Mouse (Mus musculus): ENCODE measurements at regions not wholly inside any gene's neighbourhood (a gene's known extent, or its start where the extent isn't known, plus 50 kb on each side); places are given as distances from the start of the nearest gene placed in this dataset.

DNA sequence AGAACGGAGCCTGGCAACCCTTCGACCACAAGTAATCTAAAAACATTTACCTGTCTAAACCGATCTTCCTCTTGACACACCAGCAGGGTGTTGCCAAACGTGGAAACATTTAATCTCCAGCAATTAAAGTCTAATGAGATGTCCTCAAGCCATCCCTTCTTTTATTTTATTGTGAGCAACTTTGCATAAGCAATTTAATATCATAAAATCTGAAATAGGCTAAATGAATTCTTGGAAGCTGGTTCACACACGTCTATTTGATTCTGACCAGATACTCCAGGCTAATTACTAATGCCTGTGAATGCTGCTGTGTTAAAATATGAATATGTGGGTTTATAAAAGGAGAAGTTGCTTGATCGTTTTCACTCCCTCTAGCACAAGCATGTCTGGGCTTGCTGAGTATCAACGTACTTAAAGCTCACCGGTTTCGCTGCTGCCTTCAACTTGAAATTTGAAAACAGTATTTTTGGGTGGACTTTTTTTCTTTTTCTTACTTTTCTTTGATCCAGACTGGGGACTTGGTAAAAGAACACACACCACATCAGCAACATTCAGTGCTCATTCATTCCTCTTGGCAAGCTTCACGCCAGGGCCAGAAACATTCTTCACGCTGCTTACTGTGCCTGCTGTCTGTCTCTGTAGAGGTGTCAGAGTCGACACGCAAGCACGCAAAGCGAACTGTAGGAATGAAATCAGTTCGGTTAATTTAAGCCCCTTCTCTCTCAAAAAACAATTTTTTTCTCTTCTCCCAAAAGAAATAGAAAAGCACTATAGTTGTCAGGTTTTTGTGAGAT lies 194.4 kb downstream of the Npr3 start:
- no peak for DNase-seq (ENCODE audit: low read depth)

GRCm38 (mm10) chr15:11701246-11701645 lies 205.8 kb downstream of the Npr3 start:
- no peak for DNase-seq (ENCODE audit: low read depth)

DNA sequence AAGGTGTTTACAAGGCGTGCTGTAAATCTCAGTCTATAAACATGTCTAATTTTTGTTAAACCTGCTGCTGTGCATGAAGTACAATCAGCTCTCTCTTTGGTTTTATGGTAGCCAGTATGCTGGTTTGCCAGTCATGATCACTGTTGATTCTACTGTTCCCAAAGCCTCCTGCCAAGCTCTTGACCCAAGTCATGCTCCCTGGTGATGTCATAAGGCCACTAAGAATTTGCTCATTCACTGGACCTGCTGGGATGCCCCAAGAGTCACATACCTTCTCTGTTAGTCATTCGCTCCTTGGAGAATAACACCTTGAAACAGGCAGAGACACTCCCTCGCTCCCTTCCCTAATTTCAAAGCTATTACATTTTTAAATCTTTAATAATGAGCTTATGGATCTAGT lies 207.2 kb downstream of the Npr3 start:
- DNase-seq (ENCODE audit: low read depth), result no peak

GRCm38 (mm10) chr15:11697060-11697459 lies 210.0 kb downstream of the Npr3 start:
- DNase-seq (ENCODE audit: low read depth), result no peak

GRCm38 (mm10) chr15:11693772-11694270 lies 213.3 kb downstream of the Npr3 start:
- DNase-seq (ENCODE audit: low read depth), result no peak

DNA sequence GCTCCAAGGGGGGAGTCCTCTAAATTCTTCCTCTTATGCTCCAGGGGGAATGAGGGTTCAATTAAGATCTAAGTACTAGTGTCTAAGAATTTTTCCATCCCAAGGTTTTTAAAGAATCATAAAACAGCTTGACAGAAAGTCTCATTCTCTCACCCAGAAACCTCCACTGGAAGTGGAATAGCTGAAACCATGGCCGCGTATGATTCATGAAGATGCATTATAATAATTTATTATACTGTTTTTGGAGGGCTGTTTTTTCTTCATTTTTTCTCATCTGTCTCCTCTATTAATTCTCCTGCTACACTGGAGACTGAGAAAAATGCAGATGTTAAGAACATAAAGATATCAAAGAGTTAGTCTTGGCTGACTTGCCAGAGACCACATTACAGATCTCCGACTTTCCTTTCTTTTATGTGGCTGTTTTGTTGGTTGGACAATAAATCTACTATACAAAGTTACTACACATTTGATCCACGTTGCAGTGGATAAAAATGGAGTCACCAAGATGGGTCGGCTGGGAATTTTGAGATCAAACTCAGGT lies 242.2 kb downstream of the Npr3 start:
- no peak for DNase-seq (ENCODE audit: low read depth)

GRCm38 (mm10) chr15:11655168-11655567 lies 251.9 kb downstream of the Npr3 start:
- no peak for DNase-seq (ENCODE audit: low read depth)

DNA sequence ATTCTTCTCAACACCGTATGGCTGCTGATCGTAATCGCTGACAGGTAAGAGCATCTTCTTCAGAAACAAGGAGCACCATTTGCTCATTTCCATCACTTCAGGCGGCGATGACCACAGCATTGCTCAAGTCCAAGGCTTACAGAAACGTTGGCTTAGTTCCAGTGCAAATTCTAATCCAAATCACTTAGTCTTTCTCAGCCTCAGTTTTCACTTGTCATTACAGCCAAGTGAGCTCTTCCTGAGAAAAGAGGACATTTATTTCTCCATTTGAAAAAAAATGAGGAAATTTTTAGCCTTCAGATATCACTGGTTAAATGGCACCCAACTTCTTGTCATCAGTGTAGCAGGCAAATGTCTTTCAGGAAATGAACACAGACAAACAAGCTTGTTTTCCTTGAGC lies 246.8 kb upstream of the Tars start:
- DNase-seq (ENCODE audit: low read depth), result no peak

DNA sequence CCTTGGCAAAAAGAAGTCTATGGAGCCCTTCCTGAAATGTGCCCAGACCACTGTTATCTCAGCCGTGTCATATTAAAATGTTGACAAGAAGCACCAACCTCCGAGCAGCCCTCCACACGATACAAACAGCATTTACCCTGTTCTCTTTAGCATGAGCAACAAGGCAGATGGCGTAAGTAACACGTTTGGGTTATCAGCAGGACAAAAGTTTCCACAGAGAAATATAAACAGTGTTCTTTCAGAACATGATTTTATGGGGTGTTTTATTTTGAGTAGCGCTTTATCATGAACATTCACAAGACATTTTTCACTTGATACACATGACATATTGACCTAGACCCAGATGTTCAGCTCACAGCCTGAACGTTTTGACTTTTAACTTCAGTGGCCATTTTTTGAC lies 245.3 kb upstream of the Tars start:
- no peak for DNase-seq (ENCODE audit: low read depth)

GRCm38 (mm10) chr15:11630654-11631053 lies 231.2 kb upstream of the Tars start:
- DNase-seq (ENCODE audit: low read depth), result no peak

DNA sequence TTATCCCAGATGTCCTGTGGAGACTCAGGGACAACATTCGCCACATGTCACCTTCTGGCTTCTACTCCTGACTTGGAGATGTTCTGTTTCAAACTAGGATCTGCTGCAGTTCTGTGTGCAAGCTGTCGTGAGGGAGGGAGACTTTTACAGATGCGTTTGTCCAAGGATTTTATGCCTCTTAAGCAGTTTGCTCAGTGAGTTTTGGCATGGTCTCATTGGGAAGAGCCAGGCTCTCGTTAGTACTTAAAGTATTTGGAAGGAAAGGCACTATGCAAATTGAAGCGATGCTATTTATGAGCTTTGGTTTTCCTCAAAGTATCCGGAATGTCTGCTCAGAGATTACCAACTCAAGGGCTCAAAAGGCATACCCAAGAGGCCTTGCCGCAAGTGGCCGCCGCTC lies 227.0 kb upstream of the Tars start:
- DNase-seq (ENCODE audit: low read depth), result no peak

DNA sequence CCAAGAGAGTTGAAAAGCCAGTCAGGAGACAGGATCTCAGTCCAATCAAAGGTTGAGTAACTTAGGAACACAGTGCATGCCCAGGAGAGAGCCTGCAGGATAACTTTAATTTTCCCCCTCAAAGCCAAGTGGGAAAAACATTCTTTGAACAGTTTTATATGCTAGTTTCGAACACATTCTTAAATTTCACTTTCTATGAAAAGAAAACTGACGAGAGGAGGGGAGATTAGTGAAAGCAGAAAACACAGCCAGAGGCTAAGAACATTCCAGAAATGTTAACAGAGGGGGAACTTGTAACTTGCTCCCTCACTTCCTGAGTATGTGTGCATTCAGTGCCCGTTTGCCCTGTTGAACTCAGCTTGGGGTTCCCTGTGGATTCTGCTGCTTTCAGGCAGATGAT lies 213.0 kb upstream of the Tars start:
- no peak for DNase-seq (ENCODE audit: low read depth)

GRCm38 (mm10) chr15:11610043-11610670 lies 210.7 kb upstream of the Tars start:
- no peak for DNase-seq (ENCODE audit: low read depth)

DNA sequence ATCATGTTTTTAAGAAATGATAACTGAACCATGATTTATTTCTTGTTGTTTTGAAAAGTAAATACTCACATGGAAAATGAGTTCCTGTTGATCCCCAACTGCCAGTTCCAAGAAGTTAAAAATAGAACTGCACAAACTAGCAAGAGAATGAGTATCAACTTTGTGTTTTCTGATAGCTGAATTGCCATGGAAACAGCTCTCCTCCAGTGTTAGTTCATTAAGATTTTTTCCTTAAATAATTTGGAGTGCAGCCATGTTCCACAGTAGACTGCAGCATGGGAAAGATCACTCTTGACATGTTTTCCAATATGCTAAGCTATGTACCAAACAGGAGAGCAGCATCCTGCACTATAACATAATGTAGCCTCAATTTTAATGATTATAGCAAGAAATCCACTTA lies 208.0 kb upstream of the Tars start:
- no peak for DNase-seq (ENCODE audit: low read depth)

GRCm38 (mm10) chr15:11605677-11606076 lies 206.2 kb upstream of the Tars start:
- no peak for DNase-seq (ENCODE audit: low read depth)

DNA sequence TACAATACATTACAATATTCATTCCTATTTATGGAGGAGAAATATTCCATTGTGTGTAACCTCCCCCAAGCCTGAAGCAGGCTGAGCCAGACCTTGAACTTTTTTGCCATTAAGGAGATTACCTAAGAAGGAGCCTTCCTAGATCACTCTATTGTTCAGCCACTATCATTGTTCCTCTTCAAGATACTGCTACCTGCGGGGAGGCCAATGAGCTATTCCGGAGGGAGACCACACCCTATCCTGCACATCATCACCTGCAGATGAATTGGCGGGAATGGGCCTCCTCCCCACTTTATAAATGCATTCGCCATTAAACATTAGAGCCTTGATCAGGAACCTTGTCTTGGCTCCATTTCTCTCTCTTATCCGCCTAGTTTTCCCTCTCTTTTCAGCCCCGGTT lies 197.6 kb upstream of the Tars start:
- no peak for DNase-seq (ENCODE audit: low read depth)

GRCm38 (mm10) chr15:11590542-11591116 lies 191.2 kb upstream of the Tars start:
- peak; percentile 23 for DNase-seq (ENCODE audit: low read depth)

GRCm38 (mm10) chr15:11589795-11590194 lies 190.3 kb upstream of the Tars start:
- no peak for DNase-seq (ENCODE audit: low read depth)

GRCm38 (mm10) chr15:11586384-11586783 lies 186.9 kb upstream of the Tars start:
- no peak for DNase-seq (ENCODE audit: low read depth)

DNA sequence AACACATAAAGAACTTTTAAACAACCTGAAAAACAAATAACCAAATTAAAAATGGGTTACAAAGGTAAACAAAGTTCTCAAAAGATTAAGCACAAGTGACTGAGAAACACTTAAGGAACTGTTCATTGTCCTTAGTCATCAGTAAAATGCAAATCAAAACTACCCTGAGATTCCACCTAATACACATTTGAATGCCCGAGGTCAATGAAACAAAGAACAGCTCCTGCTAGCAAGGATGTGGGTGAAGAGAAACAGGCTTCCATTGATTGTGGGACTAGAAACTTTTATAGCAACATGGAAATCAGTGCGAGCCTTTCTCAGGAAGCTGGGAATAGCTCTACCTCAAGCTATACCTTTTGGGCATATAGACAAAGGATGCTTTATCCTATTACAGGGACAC lies 184.7 kb upstream of the Tars start:
- DNase-seq (ENCODE audit: low read depth), result no peak

GRCm38 (mm10) chr15:11578331-11578730 lies 178.9 kb upstream of the Tars start:
- DNase-seq (ENCODE audit: low read depth), result no peak

DNA sequence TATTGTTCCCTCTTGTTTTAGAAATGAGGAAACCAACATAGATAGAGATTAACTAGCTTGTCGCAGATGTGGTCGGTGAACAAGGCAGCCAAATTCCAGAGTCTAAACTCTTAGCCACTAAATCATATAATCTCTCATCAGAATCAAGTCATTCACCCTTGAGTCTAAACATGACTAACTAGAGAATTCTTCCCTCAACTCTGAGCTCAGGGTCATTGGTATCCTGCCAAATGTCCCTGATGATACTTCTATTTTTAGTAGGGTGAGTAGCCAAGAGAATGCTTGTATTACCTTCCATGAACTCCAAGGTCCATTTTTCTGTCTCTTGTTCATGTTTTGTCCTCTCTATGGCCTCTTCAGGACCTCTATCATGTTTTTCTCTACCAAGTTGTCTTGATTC lies 174.9 kb upstream of the Tars start:
- DNase-seq (ENCODE audit: low read depth), result no peak

DNA sequence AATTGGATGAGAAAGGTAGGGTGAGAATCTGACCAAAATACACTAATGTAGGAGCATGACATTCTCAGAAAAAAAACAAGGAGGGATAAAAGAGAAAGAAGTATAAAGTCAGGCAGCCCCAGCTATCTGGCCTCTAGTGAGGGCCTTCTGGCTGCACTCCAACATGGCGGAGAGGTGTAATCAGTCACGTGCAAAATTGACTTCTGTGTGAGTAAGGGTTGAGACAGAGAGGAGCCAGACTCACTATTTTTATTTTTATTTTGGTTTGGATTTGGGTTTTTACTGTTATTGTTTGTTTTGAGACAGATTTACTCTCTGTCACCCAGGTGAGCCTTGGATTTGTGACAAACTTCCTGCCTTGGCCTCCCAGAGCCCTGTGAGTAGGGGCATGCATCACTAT lies 174.0 kb upstream of the Tars start:
- DNase-seq (ENCODE audit: low read depth), result no peak
